Mouse (Mus musculus): ENCODE measurements around the gene Dab1.

Dab1 gene

DNA sequence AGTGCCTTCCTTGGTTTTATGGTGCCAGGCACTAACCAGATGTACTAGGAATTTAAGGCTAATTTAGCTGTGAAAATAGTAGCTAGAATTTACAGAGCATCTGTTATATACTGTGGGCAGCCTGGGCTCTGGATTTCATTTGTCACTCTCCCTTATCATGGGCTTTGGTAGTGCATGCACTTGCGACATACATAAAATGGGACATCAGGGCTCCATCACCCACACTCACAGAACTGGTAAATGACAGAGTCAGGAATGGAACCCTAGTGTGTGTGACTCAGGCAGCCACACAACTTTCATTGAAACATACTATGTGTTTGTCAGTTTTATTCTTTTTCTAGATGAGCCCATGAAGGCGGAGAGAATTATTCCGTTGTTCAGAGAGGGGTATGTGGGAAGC lies 1077.4 kb downstream of the Dab1 start:
- ChIA-PET CTCF (interaction anchor here in 2 of 4 experiments (0.5 to 0.6 kb wide), 2 partner anchors 182 to 1575 kb away, joined by 3 read pairs; no protein-coding TSS in a partner anchor), POLR2A (no interaction called here)

DNA sequence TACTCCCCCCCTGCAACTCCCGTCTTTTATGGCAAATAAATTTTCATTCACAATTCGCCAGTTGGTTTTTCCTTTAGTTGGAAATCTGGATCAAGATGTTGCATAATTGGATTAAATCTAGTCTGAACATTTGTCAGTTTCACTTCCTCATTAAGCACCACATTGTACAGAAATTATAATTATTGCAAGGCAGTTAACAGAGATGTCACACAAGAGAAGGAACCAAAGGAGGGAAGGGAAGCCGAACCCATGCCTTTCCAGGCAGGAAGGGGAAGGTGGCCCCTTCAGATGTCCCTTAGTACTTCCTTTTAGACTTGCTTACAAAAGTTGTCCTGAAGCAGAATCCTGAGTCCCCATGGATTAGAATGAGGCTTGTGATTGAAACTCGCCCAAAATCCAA lies 1078.5 kb downstream of the Dab1 start:
- CTCF ChIA-PET: no interaction called here
- POLR2A ChIA-PET: no interaction called here

DNA sequence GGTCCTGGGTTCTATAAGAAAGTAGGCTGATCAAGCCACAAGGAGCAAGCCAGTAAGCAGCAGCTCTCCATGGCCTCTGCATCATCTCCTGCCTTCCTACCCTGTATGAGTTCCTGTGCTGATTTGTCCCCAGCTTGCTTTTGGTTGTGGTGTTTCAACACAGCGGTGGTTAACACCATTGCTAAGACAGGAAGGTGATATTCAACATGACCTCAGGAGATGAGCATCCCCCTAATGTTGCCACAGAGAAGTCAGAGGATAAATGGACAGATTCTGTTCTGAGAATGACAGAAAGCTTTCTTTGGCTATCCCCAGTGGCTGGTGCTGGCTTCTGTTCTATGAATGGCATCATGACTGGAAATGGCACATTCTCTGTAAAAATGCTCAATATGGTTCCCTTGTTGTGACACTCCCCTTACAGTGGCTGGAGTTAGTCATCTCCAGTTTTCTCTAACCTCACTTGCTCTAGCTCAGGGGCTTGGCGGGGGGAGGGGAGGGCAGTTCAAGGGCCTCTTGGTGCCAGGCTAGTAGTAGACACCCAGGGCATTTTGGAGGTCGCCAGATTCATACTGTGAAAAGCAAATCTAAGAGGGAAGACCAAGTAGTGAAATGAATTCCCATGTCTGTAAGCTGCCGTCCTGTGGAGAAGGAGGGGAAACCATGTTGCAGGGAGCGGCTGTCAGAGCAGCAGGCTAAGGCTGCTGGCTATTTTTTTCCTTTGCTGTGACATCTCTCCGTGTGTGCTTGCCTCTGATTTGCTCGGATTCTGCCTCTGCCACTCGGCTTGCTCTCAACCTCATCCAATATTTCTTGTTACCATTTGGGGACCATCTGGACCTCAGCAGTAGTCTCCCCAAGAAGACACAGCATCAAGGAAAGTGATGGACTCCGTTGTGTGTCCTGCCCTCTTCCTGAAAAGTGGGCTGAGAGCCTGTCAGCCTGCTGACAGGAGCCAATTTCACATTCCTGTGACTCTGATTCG lies 1086.8 kb downstream of the Dab1 start:
- ChIA-PET CTCF (no interaction called here), POLR2A (no interaction called here)

DNA sequence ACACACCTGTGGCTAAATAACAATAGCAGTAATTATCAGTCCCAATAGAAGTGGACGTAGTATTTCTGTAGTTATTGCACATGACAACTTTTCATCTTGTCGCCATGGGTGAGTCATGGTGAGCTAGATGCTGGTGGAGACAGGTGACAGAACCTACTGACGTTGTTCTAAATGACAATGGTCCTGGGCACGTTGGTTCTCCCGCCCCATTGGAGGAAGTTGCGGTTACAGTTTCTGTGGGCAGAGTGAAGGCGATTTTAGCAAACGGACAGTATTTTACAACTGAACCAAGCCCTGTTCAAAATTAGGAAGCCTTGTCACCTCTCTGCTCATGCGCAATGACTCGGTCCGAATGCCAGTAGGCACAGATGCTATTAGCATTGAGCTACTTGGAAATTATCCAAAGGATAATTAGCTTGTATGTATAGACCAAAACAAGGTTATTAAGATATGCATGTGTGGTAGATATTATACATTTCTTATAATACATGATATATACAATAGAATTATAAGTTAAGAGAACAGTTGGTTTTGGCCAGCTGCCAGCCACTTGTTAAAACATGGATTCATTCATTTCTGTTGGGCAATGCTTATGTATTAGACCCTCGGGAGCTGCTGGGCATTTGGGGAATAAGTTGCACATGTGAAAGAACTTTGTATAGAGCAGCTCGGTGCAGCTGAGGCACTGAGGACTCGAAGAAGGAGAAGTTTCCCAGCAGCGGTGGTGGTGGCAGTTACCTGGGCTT lies 1093.4 kb downstream of the Dab1 start:
- ChIA-PET POLR2A (interaction anchor here in 1 of 4 experiments (0.6 kb wide), 1 partner anchor 121 kb away, joined by 20 read pairs; no protein-coding TSS in a partner anchor), CTCF (no interaction called here)

DNA sequence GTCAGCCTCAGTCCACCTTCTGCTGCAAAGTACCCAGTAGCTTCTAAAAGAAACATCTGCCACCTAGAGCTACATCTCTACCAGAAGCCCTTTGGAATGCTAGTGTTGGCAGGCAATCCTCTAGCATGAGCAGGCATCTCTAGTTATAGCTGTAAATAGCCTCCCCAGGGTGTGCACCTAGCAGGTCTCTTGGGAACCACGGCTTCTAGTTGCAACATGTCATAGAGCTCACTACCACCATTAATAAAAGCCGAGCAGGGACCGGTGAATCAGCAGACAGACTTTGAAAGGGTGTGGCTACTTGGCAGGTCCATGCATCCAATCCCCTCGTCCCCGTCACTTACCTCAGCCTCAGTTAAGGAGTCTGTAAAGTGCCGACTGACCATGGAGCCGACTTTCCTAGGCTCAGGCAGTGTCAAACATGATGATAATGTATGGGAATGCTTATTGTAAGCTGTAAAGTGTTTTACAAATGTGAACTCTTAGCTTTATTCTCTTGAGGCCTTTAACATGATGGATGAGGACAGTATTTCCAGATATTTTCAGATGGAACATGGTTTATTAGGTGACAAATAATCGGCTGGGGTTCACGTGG lies 1095.9 kb downstream of the Dab1 start:
- POLR2A ChIA-PET: interaction anchor here in 1 of 4 experiments (0.6 kb wide), 1 partner anchor 1589 kb away, joined by 3 read pairs; no protein-coding TSS in a partner anchor
- CTCF ChIA-PET: no interaction called here

DNA sequence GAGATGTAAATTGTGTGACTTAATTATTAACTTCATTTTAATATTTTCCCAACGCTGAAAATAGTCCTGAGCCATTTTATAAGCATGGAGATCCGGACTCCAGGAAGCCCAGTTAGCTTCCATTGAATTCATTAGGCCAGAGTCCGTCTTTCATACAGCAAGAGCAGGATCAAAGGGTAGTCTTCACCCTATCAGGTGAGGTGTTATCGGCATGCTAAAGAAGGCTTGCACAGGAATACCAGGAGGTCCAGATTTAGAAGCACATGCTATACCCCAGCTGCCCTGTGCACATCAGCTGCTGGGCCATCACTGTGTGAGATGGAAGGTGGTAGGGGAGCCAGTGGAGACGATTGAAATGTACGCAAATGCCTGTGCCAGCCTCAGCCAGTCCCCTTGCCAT lies 1096.7 kb downstream of the Dab1 start:
- CTCF ChIA-PET: no interaction called here

DNA sequence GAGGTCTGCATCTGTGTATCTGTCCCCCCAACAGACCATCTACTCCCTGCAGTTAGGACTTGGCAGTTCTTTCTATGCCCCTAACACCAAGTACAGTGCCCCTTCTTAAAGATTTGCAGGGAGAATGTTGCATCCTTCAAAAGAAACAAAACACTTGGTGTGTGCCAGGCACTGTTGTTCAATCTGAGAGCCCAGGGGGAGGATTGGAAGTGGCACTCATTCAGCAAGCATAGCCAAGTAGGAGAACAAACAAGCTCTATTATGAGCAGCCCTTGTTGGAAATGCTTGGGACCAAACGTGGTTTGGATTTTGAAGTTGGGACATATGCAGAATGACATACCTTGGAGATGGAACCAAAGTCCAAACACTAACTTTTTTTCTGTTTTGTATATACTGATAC lies 1097.3 kb downstream of the Dab1 start:
- CTCF ChIA-PET: no interaction called here
- POLR2A ChIA-PET: interaction anchor here in 2 of 4 experiments (0.5 to 0.7 kb wide), 2 partner anchors 22 to 55 kb away, joined by 3 read pairs; no protein-coding TSS in a partner anchor

More for the DNA sequence above, 1096.7 kb downstream of the Dab1 start:
- POLR2A ChIA-PET: no interaction called here

DNA sequence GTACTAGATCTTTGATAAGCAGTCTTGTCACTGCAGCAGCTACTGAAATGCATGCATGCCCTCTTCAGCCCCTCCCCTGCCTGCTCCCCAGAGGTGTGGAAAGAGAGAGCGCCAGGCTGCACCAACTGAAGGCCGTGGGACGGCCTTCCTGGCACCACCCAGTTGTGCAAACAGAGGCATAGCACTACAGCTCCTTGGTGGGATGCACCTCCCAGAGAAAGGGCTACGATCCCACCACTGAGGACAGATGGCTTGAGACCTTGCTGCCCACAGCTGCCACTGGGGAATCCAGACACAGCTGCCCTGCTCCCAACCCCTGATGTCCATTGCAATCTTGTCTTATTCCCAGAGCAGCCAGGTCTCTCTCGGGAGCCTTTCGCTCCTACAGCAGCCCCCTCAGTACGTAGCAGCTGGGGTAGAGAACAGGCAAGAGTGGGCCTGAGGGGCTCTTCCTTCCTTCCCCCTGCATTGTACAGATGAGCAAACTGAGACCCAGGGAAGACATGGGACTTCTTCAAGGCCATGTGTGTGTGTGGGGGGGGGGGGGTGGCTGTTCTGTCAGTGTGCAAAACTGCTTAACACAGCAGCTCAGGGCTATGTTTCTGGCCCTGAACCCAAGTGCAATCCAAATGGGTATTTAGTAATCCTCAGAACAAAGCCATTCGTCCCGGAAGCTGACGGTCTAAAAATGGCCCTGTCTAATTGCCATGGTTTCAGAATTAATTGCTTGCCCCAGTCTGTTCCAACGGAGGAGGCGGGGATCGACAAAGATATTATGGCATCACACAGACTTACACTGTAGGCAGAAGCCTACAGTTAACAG lies 1100.0 kb downstream of the Dab1 start:
- ChIA-PET POLR2A (interaction anchor here in 2 of 4 experiments (0.6 to 0.7 kb wide), 2 partner anchors 26 to 68 kb away, joined by 3 read pairs; no protein-coding TSS in a partner anchor), CTCF (interaction anchor here in 1 of 4 experiments (0.6 kb wide), 1 partner anchor 47 kb away, joined by 14 read pairs; the partner anchor contains the start of gene C8b)

DNA sequence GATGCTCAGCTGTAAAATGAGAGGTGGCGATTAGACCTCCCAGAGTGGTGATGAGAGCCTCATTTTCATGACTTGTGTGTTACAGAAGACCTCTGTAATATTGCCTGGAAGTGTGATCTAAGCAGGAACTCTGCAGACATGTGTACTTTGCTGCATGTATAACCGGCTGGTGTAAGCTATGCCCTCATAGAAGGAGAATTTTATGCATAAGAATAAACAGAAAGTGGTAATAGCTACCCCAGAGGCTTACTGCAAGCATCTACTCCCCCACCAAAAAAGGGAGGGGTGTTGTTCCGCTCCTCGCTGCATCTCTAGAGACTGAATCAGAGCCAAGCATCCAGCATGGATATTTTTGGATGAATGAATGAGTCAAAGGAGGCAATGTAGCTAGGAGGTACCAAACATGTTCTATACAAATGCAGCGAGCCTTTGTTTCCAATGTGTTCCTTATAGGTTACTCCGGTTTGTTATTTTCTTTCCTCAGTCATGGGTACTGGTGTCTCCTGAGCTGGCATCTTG lies 1104.4 kb downstream of the Dab1 start:
- POLR2A ChIA-PET: interaction anchor here in 1 of 4 experiments (0.6 kb wide), 1 partner anchor 588 kb away, joined by 3 read pairs; no protein-coding TSS in a partner anchor
- CTCF ChIA-PET: interaction anchor here in 2 of 4 experiments (0.6 to 0.8 kb wide), 3 partner anchors 65 to 236 kb away, joined by 4 to 8 read pairs (median 4); no protein-coding TSS in a partner anchor

DNA sequence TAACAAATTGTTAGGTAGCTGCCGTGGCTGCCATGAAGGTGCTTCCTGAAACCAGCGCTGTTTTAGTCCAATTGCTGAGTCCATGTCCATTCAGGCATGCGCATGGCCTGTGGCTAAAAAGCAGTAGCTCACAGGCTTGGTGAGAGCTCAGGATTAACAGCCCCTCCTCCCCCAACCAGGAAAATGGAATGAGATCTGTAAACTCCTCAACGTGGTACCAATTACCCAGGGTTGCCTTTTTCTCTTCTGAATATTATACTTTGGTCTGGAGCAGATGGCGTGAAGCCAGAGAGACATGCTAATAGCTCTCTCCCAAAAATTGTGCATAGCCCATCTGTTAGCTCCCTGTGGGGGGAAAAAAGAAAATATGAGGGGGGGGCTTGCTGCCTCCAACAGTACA lies 1105.1 kb downstream of the Dab1 start:
- CTCF ChIA-PET: interaction anchor here in 2 of 4 experiments (0.7 to 0.8 kb wide), 3 partner anchors 64 to 1735 kb away, joined by 4 to 8 read pairs (median 5); no protein-coding TSS in a partner anchor
- POLR2A ChIA-PET: interaction anchor here in 2 of 4 experiments (0.6 to 0.7 kb wide), 4 partner anchors 14 to 546 kb away, joined by 3 to 4 read pairs (median 3); no protein-coding TSS in a partner anchor

DNA sequence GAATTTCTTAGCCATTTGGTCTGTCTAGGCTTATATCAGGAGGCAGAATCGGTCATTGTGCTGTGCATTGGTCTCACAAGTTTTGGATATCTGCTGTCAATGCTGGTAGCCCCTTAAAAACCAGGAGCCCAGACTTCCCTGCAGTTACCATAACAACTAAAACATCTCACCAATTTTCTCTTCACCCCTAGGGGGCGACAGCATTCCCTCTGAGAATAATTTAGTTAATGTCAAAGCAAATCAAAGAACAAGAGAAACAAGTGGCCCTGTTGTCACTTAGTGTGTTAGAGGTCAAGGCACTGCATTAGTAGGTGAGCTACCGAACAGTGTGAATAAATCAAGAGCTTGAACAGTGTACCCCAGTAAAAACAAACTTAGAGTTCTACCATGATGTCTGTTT lies 1106.5 kb downstream of the Dab1 start:
- CTCF ChIA-PET: interaction anchor here in 1 of 4 experiments (0.5 kb wide), 1 partner anchor 1604 kb away, joined by 3 read pairs; no protein-coding TSS in a partner anchor
- POLR2A ChIA-PET: no interaction called here

DNA sequence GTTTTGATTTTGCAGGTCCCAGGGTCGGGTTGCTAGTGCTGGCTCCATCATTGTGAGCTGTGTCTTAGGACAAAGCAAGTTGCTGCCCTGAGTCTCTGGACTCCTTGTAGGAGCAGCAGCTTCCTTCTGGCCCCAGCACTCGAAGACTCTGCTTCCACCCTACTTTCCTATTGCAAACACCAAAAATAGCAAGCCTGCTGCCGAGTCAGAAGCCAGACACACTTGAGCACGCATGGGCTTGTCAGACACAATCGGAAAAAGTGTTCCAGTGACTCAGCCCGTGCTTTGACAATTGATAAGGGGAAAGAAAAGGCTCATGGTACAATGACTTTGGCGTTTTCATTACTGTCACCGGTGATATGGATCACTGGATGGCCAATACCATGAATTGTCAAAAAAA lies 1110.0 kb downstream of the Dab1 start:
- ChIA-PET POLR2A (no interaction called here), CTCF (no interaction called here)

DNA sequence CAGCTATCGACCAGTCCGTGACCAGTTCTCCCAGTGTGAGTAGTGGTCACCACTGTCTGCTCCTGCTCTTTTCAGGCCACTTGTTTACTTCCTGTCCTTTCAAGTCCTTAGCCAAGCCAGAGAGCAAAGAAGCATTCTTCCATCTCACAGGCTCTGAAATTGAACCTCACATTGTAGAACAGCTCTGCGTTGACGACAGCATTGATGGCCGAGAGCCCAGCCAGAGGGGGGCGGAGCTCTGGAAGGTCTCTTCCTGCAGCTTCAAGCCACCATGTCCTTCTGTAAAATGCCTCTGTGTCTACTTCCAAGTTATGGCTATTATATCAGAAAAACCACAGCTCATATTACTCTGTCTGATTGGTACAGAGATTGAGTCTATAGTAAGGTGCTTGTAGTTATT lies 1127.3 kb downstream of the Dab1 start:
- ChIA-PET CTCF (no interaction called here), POLR2A (no interaction called here)

DNA sequence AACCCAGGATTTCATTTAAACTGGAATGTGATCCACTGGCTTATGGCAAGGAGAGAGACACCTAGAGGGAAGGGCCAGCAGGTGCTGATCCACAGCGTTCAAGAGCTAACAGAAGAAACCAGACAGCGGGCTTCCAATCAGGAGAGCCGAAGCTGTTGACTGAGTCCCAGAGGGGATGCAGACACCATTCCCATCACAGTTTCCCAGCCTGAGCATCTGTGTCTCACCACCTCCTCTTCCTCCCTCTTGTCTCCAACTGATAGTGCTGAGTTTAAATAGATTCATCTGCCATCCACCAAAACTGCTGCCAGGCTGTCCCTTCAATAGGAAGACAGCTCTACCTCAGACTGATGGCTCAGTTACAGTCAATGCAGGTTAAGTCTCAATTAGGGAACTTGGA lies 1134.9 kb downstream of the Dab1 start:
- POLR2A ChIA-PET: interaction anchor here in 1 of 4 experiments (0.6 kb wide), 1 partner anchor 116 kb away, joined by 6 read pairs; no protein-coding TSS in a partner anchor
- CTCF ChIA-PET: interaction anchor here in 1 of 4 experiments (0.6 kb wide), 1 partner anchor 239 kb away, joined by 3 read pairs; no protein-coding TSS in a partner anchor

DNA sequence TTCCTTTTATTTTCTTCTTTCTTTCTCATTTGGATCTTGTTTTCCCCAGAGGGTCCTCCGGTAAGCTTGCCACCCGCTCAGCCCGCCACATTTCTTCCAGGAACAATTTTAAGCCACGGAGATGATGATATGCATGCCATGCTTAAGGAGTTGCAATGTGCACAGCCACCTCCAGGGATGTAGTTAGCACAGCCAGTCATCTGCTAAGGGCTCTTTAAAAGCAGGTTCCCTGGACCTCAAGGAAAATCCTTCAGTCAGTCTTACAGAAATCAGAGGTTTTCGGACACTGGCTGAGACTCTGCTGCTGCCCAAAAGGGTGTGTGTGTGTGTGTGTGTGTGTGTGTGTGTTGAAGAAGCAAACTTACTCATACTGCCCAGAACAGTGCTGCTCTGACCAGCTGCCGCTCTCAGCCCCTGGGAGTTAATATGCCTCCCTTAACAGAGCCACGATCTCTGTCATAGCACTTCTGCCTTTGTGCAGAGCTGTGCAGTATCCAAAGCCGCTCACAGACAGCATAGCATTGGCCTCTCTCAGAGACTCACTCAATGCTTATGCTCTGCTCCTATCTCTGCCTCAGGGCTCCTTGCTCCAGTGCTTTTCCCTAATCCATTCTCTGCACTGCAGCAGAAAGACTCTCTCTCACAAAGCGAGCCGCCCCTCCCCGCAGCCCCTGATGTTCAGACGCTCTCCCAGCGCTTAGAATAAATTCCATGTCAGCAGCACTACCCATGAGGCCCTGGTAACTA lies 1141.9 kb downstream of the Dab1 start:
- POLR2A ChIA-PET: interaction anchor here in 1 of 4 experiments (1.2 kb wide), 1 partner anchor 41 kb away, joined by 3 read pairs; no protein-coding TSS in a partner anchor
- CTCF ChIA-PET: no interaction called here

DNA sequence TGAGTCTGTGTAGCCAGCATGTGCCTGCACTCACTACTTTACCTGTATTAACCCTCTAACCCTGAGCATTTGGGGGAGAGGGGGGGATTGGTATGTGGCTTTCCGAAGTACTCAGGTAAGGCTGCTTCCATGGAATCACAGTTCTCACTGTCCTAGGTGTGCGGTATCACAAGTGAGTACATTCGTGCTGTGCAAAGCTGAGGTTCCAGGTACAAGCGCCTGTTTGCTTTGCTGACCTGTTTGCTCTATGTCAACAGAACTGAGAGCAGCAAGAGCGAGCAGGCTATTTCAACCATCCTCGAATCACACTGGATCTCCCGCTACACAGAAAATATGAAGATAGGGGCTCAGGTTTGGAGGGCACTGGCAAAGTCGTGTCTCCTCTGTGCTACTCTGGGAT lies 1146.9 kb downstream of the Dab1 start, which contains the start of gene C8b:
Gene C8b (plus strand): TSS at position 253 of the 400 bp plus-strand sequence.
- POLR2A ChIA-PET: no interaction called here
- CTCF ChIA-PET: interaction anchor here in 1 of 4 experiments (0.6 kb wide), 1 partner anchor 47 kb away, joined by 14 read pairs; no protein-coding TSS in a partner anchor

DNA sequence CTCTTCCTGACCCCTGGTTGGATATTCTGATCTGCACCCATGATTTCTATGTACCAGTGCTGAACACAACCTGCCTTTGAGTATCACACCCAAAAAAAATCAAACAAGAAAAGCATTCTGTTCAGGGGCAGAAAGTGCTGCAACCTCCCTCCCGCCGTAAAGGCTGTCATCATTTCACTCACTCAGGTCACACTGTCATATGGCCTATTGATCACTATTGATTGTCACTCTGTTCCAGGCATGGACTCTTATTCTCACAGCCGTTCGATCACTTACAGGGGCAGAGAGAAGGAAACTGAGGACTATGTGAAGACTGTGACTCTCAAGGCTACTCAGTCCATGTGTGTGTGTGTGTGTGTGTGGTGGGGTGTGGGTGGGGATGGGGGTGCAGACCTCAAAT lies 1149.0 kb downstream of the Dab1 start:
- ChIA-PET POLR2A (no interaction called here), CTCF (no interaction called here)
